Mouse (Mus musculus) midbrain, postnatal 0 days (tissue): Measurements from ENCODE around the gene Crip1. TPM values are rescaled to one million over a fixed set of nuclear protein-coding genes. Genes with fewer than 3 reads are reported as not detected.

Source experiments
- ATAC-seq: fragments of 200-750 bp; cut with Nextera tagmentation; 2 replicates; pipeline ENCODE4 v1.8.0; 2017; ENCODE audit warnings: moderate number of reproducible peaks, mild to moderate bottlenecking, moderate TSS enrichment, moderate library complexity; ENCODE audit not compliant: low FRiP score
- DNase-seq: peaks from one replicate; pipeline ENCODE4 v3.0.0-alpha.2; 2015; ENCODE audit warnings: low spot score
- H3K27ac ChIP-seq: fragments of 300-500 bp; sonication (generic); 2 replicates; pipeline ENCODE4 v1.5.1; 2014; ENCODE audit warnings: low read depth, mild to moderate bottlenecking, low read length, mixed read lengths
- H3K27me3 ChIP-seq: fragments of 300-500 bp; sonication (generic); 2 replicates; pipeline ENCODE4 v1.6.1; 2014; ENCODE audit warnings: low read length, control low read depth, mixed read lengths; ENCODE audit not compliant: insufficient read depth
- H3K36me3 ChIP-seq: fragments of 300-500 bp; sonication (generic); 2 replicates; pipeline ENCODE4 v1.6.1; 2014; ENCODE audit warnings: low read length, control low read depth, mixed read lengths; ENCODE audit not compliant: insufficient read depth
- H3K4me1 ChIP-seq: fragments of 300-500 bp; sonication (generic); 2 replicates; pipeline ENCODE4 v1.6.1; 2014; ENCODE audit warnings: mild to moderate bottlenecking, control low read depth, antibody characterized with exemption, low read length, mixed read lengths; ENCODE audit not compliant: insufficient read depth
- H3K4me2 ChIP-seq: fragments of 300-500 bp; sonication (generic); 2 replicates; pipeline ENCODE4 v1.6.1; 2014; ENCODE audit warnings: low read depth, mild to moderate bottlenecking, low read length, mixed read lengths; ENCODE audit not compliant: poor library complexity, severe bottlenecking
- H3K4me3 ChIP-seq: fragments of 300-500 bp; sonication (generic); 2 replicates; pipeline ENCODE4 v1.5.1; 2014; ENCODE audit warnings: low read depth, mild to moderate bottlenecking, low read length, moderate library complexity
- H3K9ac ChIP-seq: fragments of 300-500 bp; sonication (generic); replicated peaks from 2 replicates; pipeline ENCODE4 v1.6.1; 2014; ENCODE audit warnings: mild to moderate bottlenecking, low read length, moderate library complexity, mixed read lengths; ENCODE audit not compliant: poor library complexity, severe bottlenecking
- H3K9me3 ChIP-seq: fragments of 300-500 bp; sonication (generic); 2 replicates; pipeline ENCODE4 v1.6.1; 2016; ENCODE audit warnings: low read length, control low read depth
- CTCF ChIP-seq: IDR thresholded peaks from 2 replicates; pipeline ENCODE4 v1.5.1; 2016; ENCODE audit warnings: antibody characterized with exemption, mild to moderate bottlenecking
- WGBS: fragments of 180-500 bp; shearing (Covaris S2); extraction: QIAGEN DNeasy Blood & Tissue Kit; methylation state at CpG from one replicate; pipeline ENCODE4 v1.1.7; 2014; 5-methylcytosine and 5-hydroxymethylcytosine counted together
- polyA plus RNA-seq: library from polyadenylated mRNA; unstranded; fragments of >200 nt; fragmentation: Nextera tagmentation; extraction: Ambion mirVana; gene quantifications from 2 replicates; pipeline ENCODE4 v1.2.1, GENCODE M21; 2015
- total RNA-seq: library from RNA; depleted of rRNA; stranded (reverse); fragments of >200 nt; gene quantifications from 2 replicates; pipeline ENCODE4 v1.2.3, GENCODE M21; 2014; rRNA removed

Crip1 gene
- total and polyA plus RNA-seq, 2 experiments from 2014 or later, result 3.9 to 26.0 TPM

GRCm38 (mm10) chr12:113201301-113201700 lies 55.2 kb downstream of the Crip1 start:
- H3K36me3 ChIP-seq, result no peaks in the 10 kb centered on the region
- no peak for DNase-seq
- no peaks in the 10 kb centered on the region for H3K4me1 ChIP-seq
- 92% methylated on average over 4 of the region's 4 CpGs for WGBS
- H3K4me2 ChIP-seq, result no peak overlapping the region
- no peak for TF ChIP-seq CTCF
- H3K9ac ChIP-seq, result no peak overlapping the region
- no peaks in the 10 kb centered on the region for H3K27me3 ChIP-seq
- H3K9me3 ChIP-seq, result no peaks in the 10 kb centered on the region
- no peak overlapping the region for H3K27ac ChIP-seq
- H3K4me3 ChIP-seq, result no peak overlapping the region
- no peak for ATAC-seq

- H3K27ac ChIP-seq, result no peak overlapping the region
- DNase-seq (no peak), ATAC-seq (no peak)
These were observed 55.9 kb downstream of the Crip1 start for GRCm38 (mm10) chr12:113202008-113202407.

More at GRCm38 (mm10) chr12:113202008-113202407, 55.9 kb downstream of the Crip1 start:
- no peak overlapping the region for H3K9ac ChIP-seq
- no peaks in the 10 kb centered on the region for H3K36me3 ChIP-seq
- no peaks in the 10 kb centered on the region for H3K27me3 ChIP-seq
- H3K9me3 ChIP-seq, result no peaks in the 10 kb centered on the region
- no peaks in the 10 kb centered on the region for H3K4me1 ChIP-seq
- no peak overlapping the region for H3K4me2 ChIP-seq
- no peak for TF ChIP-seq CTCF
- no peak overlapping the region for H3K4me3 ChIP-seq

Other genes with a start within 250 kb of the Crip1 start
- 88.4 and 94.6 TPM in 2 replicates for gene Jag2, start 216.5 kb upstream of the Crip1 start, total RNA-seq
- 9.4 and 12.1 TPM in 2 replicates for gene Jag2, start 216.5 kb upstream of the Crip1 start, polyA plus RNA-seq
- gene Nudt14, start 204.2 kb upstream of the Crip1 start, total RNA-seq, result 23.6 and 25.8 TPM in 2 replicates
- 41.8 and 48.0 TPM in 2 replicates for gene Nudt14, start 204.2 kb upstream of the Crip1 start, polyA plus RNA-seq
- 79.0 and 81.6 TPM in 2 replicates for gene Btbd6, start 169.8 kb upstream of the Crip1 start, total RNA-seq
- gene Btbd6, start 169.8 kb upstream of the Crip1 start, polyA plus RNA-seq, result 58.4 and 61.9 TPM in 2 replicates
- gene Brf1, start 145.6 kb upstream of the Crip1 start, total RNA-seq, result 42.1 and 51.3 TPM in 2 replicates
- gene Brf1, start 145.6 kb upstream of the Crip1 start, polyA plus RNA-seq, result 34.9 and 39.0 TPM in 2 replicates
- 133 and 162 TPM in 2 replicates for gene Pacs2, start 131.8 kb upstream of the Crip1 start, total RNA-seq
- gene Pacs2, start 131.8 kb upstream of the Crip1 start, polyA plus RNA-seq, result 22.4 and 25.8 TPM in 2 replicates
- 0.85 and 2.2 TPM in 2 replicates for gene Tex22, start 71.8 kb upstream of the Crip1 start, total RNA-seq
- 0.15 TPM in 1 of 2 replicates, not detected in the other for gene Tex22, start 71.8 kb upstream of the Crip1 start, polyA plus RNA-seq
- gene Mta1, start 48.0 kb upstream of the Crip1 start, total RNA-seq, result 48.3 and 55.2 TPM in 2 replicates
- 15.3 and 16.8 TPM in 2 replicates for gene Mta1, start 48.0 kb upstream of the Crip1 start, polyA plus RNA-seq
- gene Crip2, start 6.1 kb upstream of the Crip1 start, total RNA-seq, result 147 and 185 TPM in 2 replicates
- 317 and 336 TPM in 2 replicates for gene Crip2, start 6.1 kb upstream of the Crip1 start, polyA plus RNA-seq
- gene Tedc1, start 10.1 kb downstream of the Crip1 start, total RNA-seq, result 4.3 and 17.0 TPM in 2 replicates
- 8.8 and 8.9 TPM in 2 replicates for gene Tedc1, start 10.1 kb downstream of the Crip1 start, polyA plus RNA-seq
- gene Tmem121, start 39.6 kb downstream of the Crip1 start, total RNA-seq, result 80.8 and 89.1 TPM in 2 replicates
- gene Tmem121, start 39.6 kb downstream of the Crip1 start, polyA plus RNA-seq, result 63.6 and 67.5 TPM in 2 replicates